10 mouse cellular contexts compared by ENCODE assay signal in genomic region chr5:73970024-73970628, GRCm38 (mm10).
DNase-seq lines count a peak whose midpoint lies in the region; ATAC-seq lines count a peak whose summit lies in the region.
"Had no signal": no experiment of that assay in that cellular context is flagged by ENCODE, and none has a peak within 500 bp of the region (broad histone marks: within the 10 kb centered on the region; RNA-seq: fewer than 3 reads in every experiment).

No protein-coding gene starts in this region.

- no peaks in the 10 kb centered on the region for H3K27me3 ChIP-seq in heart, embryonic 14.5 days (ENCODE audit: control insufficient read depth, insufficient read depth, low read length)
- H3K27me3 ChIP-seq in forebrain, embryonic 13.5 days, result no peaks in the 10 kb centered on the region
- H3K27me3 ChIP-seq: embryonic facial prominence, embryonic 12.5 days; Patski had no signal

- 0 out of 4 replicates have a peak overlapping the region, but pooled peaks of 1 of the 2 experiments have one; percentile 27 for H3K27ac ChIP-seq in heart, embryonic 14.5 days (replicated peaks in 1 of 2; ENCODE audit: control insufficient read depth in 1 of 2, insufficient read depth in 1 of 2, low read depth in 2 of 2, low read length in 2 of 2)
- H3K27ac ChIP-seq in forebrain, embryonic 13.5 days, result no peak overlapping the region
- H3K27ac ChIP-seq: embryonic facial prominence, embryonic 12.5 days had no signal

- H3K9ac ChIP-seq in heart, embryonic 14.5 days (ENCODE audit: low read length), result no peak overlapping the region
- H3K9ac ChIP-seq in forebrain, embryonic 13.5 days, result no peak overlapping the region
- H3K9ac ChIP-seq: embryonic facial prominence, embryonic 12.5 days had no signal

- DNase-seq in left cerebral cortex, adult 18-20 months (ENCODE audit: low spot score in 2 of 2), result peak; percentile 30 to 42
- no peak for DNase-seq in left cerebral cortex, postnatal 4 days
- peak; percentile 47 to 48 for DNase-seq in kidney, adult 8-10 months
- peak; percentile 50 for DNase-seq in lung, postnatal 14 days
- DNase-seq in cerebellum, adult 9-11 months, result no peak

- 29% methylated on average over 7 of the region's 7 CpGs for WGBS in heart, embryonic 14.5 days
- WGBS in forebrain, embryonic 13.5 days, result 49% methylated on average over 7 of the region's 7 CpGs

- intact Hi-C loops in left cerebral cortex, postnatal 4 days (cut with DNase I), result no loop called here

- no peaks in the 10 kb centered on the region for H3K9me3 ChIP-seq in heart, embryonic 14.5 days (ENCODE audit: control insufficient read depth, low read length)
- no peaks in the 10 kb centered on the region for H3K9me3 ChIP-seq in forebrain, embryonic 13.5 days (replicated peaks)
- H3K9me3 ChIP-seq: embryonic facial prominence, embryonic 12.5 days had no signal

- H3K4me3 ChIP-seq in heart, embryonic 14.5 days (ENCODE audit: control insufficient read depth in 1 of 2, insufficient read depth in 1 of 2, low read depth in 1 of 2, low read length in 2 of 2), result no peak overlapping the region
- no peak overlapping the region for H3K4me3 ChIP-seq in forebrain, embryonic 13.5 days
- H3K4me3 ChIP-seq: embryonic facial prominence, embryonic 12.5 days had no signal

- ATAC-seq in heart, embryonic 14.5 days (ENCODE audit: insufficient number of reproducible peaks, insufficient read depth, low FRiP score, low read depth), result no peak
- ATAC-seq in inflammation-experienced regulatory T-cells, adult 6 months, result no peak
- no peak for ATAC-seq in forebrain, embryonic 13.5 days
- ATAC-seq: Patski had no signal

- peaks cover 2 to 7% of the 10 kb centered on the region in 2 experiments; a peak in 3 of 4 replicates for H3K4me1 ChIP-seq in heart, embryonic 14.5 days (ENCODE audit: control insufficient read depth in 2 of 2, insufficient read depth in 2 of 2, low read length in 2 of 2)
- H3K4me1 ChIP-seq in forebrain, embryonic 13.5 days, result peaks cover 11% of the 10 kb centered on the region
- H3K4me1 ChIP-seq: embryonic facial prominence, embryonic 12.5 days had no signal

- peak overlapping the region; percentile 37 for H3K4me2 ChIP-seq in heart, embryonic 14.5 days (ENCODE audit: low read length)
- H3K4me2 ChIP-seq in forebrain, embryonic 13.5 days, result no peak overlapping the region
- H3K4me2 ChIP-seq: embryonic facial prominence, embryonic 12.5 days had no signal

- no peaks in the 10 kb centered on the region for H3K36me3 ChIP-seq in heart, embryonic 14.5 days (ENCODE audit: control insufficient read depth, insufficient read depth, low read length)
- no peaks in the 10 kb centered on the region for H3K36me3 ChIP-seq in forebrain, embryonic 13.5 days (ENCODE audit: poor library complexity, severe bottlenecking)
- H3K36me3 ChIP-seq: embryonic facial prominence, embryonic 12.5 days had no signal

Comparison
In these comparisons a context has a peak if more than half of its experiments do, and no peak if none do; other contexts are left out.
1. DNase-seq: peak in left cerebral cortex, adult 18-20 months (2 of 2), kidney, adult 8-10 months (2 of 2) and lung, postnatal 14 days (single experiment); none in left cerebral cortex, postnatal 4 days (single experiment) and cerebellum, adult 9-11 months (single experiment).